Mouse (Mus musculus) cortical plate, adult 2 months (tissue): Measurements from ENCODE around the gene Nanos1.

Experiments used
- CTCF ChIP-seq: fragments of 200-500 bp; IDR thresholded peaks from 2 replicates; pipeline ENCODE4 v1.5.1; 2011; ENCODE audit warnings: mild to moderate bottlenecking, control low read depth, low read length; ENCODE audit not compliant: insufficient read depth; ENCODE audit errors: extremely low read depth
- POLR2A ChIP-seq: fragments of 200-500 bp; IDR thresholded peaks from 2 replicates; pipeline ENCODE4 v1.6.1; 2011; ENCODE audit warnings: mild to moderate bottlenecking, low read length, control low read depth; ENCODE audit not compliant: insufficient read depth; ENCODE audit errors: extremely low read depth

- no peak for TF ChIP-seq CTCF
- TF ChIP-seq POLR2A, result no peak
Observed at GRCm38 (mm10) chr19:60799867-60800569, 44.2 kb downstream of the Nanos1 start.
